Mouse (Mus musculus) heart, embryonic 11.5 days (tissue): ENCODE measurements around the gene Heatr5b. TPM values are rescaled to one million over a fixed set of nuclear protein-coding genes. Genes with fewer than 3 reads are reported as not detected.
A peak's percentile ranks its signal among the peaks of the same experiment; 100 is the strongest.
"Not testable (repeated sequence)": the region's sequence is repeated elsewhere in the genome, so short reads cannot be mapped to it uniquely, and the experiment has no call there.

Experiments used
- ATAC-seq: fragments of 200-750 bp; cut with Nextera tagmentation; replicated peaks from 2 replicates; pipeline ENCODE4 v1.8.0; 2017; ENCODE audit warnings: moderate library complexity; ENCODE audit not compliant: insufficient number of reproducible peaks, low FRiP score, low TSS enrichment
- H3K27ac ChIP-seq: fragments of 300-500 bp; sonication (generic); 2 replicates; pipeline ENCODE4 v1.5.1; 2014; ENCODE audit warnings: mild to moderate bottlenecking, low read depth, low read length
- H3K27me3 ChIP-seq: fragments of 300-500 bp; sonication (generic); 2 replicates; pipeline ENCODE4 v1.6.1; 2014; ENCODE audit warnings: mild to moderate bottlenecking, low read length, mixed read lengths; ENCODE audit not compliant: control insufficient read depth, insufficient read depth
- H3K36me3 ChIP-seq: fragments of 300-500 bp; sonication (generic); 2 replicates; pipeline ENCODE4 v1.6.1; 2014; ENCODE audit warnings: mild to moderate bottlenecking, low read length, moderate library complexity, mixed read lengths; ENCODE audit not compliant: control insufficient read depth, insufficient read depth
- H3K4me1 ChIP-seq: fragments of 300-500 bp; sonication (generic); 2 replicates; pipeline ENCODE4 v1.6.1; 2014; ENCODE audit warnings: low read length; ENCODE audit not compliant: control insufficient read depth, insufficient read depth
- H3K4me2 ChIP-seq: fragments of 300-500 bp; sonication (generic); 2 replicates; pipeline ENCODE4 v1.6.1; 2014; ENCODE audit warnings: mild to moderate bottlenecking, moderate library complexity
- H3K4me3 ChIP-seq: fragments of 300-500 bp; sonication (generic); 2 replicates; pipeline ENCODE4 v1.5.1; 2014; ENCODE audit warnings: low read depth, low read length
- H3K9ac ChIP-seq: fragments of 300-500 bp; sonication (generic); 2 replicates; pipeline ENCODE4 v1.6.1; 2014; ENCODE audit warnings: mild to moderate bottlenecking, low read depth, low read length, moderate library complexity
- H3K9me3 ChIP-seq: fragments of 300-500 bp; sonication (generic); replicated peaks from 2 replicates; pipeline ENCODE4 v1.6.1; 2016; ENCODE audit warnings: low read length; ENCODE audit not compliant: control insufficient read depth
- WGBS: fragments of 180-500 bp; shearing (Covaris S2); extraction: QIAGEN DNeasy Blood & Tissue Kit; methylation state at CpG from one replicate; pipeline ENCODE4 v1.1.7; 2014; ENCODE audit not compliant: insufficient replicate concordance; 5-methylcytosine and 5-hydroxymethylcytosine counted together
- polyA plus RNA-seq: library from polyadenylated mRNA; unstranded; fragments of >200 nt; fragmentation: Nextera tagmentation; extraction: Ambion mirVana; gene quantifications from 2 replicates; pipeline ENCODE4 v1.2.1, GENCODE M21; 2014

Gene Heatr5b
- polyA plus RNA-seq, 1 experiment from 2014 or later = 16.9 TPM

DNA sequence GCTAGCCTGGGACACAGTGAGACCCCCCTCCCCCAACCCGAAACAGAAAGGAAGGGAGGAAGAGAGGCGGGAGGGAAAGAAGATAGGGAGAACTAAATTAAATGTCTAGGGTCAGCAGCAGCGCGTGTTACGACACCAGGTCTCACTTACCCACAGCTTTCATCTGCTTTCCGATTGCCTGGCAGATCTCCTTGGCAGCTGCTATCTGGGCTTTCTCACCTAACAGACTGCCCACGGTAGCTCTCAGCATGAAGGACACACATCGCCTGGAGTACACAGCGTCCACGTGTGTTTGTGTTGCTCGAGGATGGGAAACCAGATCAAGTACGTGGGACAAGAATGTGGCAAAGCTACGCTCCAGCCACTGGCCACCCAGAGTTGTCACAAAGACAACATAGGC lies 10.8 kb downstream of the Heatr5b start:
- H3K9ac ChIP-seq = no peak overlapping the region
- WGBS = 55% methylated on average over 13 of the region's 13 CpGs
- H3K27me3 ChIP-seq = no peaks in the 10 kb centered on the region
- no peak overlapping the region for H3K27ac ChIP-seq
- no peak for ATAC-seq
- H3K36me3 ChIP-seq = peaks cover 18% of the 10 kb centered on the region
- no peaks in the 10 kb centered on the region for H3K9me3 ChIP-seq
- no peak overlapping the region for H3K4me3 ChIP-seq
- no peaks in the 10 kb centered on the region for H3K4me1 ChIP-seq
- no peak overlapping the region for H3K4me2 ChIP-seq

DNA sequence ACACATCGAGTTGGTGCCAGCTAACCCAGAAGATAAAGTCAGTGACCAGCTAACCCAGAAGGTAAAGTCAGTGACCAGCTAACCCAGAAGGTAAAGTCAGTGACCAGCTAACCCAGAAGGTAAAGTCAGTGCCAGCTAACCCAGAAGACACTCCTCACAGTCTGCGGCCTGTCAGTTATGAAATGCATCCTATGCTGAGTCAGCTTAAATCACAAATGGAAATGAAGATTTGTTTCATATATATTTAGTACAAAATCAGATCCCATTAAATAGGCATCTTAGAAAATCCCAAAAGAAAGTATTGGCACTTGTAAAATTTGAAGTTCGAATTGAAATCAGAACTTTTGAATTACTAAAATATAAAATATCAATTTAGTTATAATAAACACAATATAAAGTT lies 25.6 kb downstream of the Heatr5b start:
- 93% methylated on average over 3 of the region's 3 CpGs for WGBS
- H3K36me3 ChIP-seq = peaks cover 10% of the 10 kb centered on the region
- no peak overlapping the region for H3K27ac ChIP-seq

DNA sequence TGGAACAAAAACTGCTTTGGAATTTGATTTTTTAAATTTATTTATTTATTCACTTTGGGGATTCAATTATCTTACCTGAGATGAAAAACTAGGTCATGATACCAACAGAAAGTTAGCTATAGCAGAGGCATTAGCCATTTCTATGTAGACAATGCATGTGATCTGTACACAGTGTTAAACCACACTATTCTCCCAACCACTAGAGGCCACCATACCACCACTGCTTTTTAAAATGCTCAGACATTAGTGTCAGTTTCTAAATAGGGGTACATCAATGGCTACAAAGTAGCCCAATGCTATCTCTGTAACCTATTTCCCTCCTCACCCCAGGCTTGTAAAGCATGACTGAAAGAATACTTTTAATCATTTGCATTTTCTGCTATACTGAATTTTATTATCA lies 26.1 kb downstream of the Heatr5b start:
- Histone ChIP-seq H3K36me3 (peaks cover 11% of the 10 kb centered on the region), H3K4me1 (no peaks in the 10 kb centered on the region), H3K4me2 (no peak overlapping the region), H3K9ac (no peak overlapping the region), H3K27ac (no peak overlapping the region), H3K4me3 (no peak overlapping the region), H3K9me3 (no peaks in the 10 kb centered on the region), H3K27me3 (no peaks in the 10 kb centered on the region)
- no peak for ATAC-seq

More for the DNA sequence above, 25.6 kb downstream of the Heatr5b start:
- ATAC-seq = no peak
- Histone ChIP-seq H3K4me3 (no peak overlapping the region), H3K9ac (no peak overlapping the region), H3K9me3 (no peaks in the 10 kb centered on the region), H3K4me2 (no peak overlapping the region), H3K27me3 (no peaks in the 10 kb centered on the region), H3K4me1 (no peaks in the 10 kb centered on the region)

DNA sequence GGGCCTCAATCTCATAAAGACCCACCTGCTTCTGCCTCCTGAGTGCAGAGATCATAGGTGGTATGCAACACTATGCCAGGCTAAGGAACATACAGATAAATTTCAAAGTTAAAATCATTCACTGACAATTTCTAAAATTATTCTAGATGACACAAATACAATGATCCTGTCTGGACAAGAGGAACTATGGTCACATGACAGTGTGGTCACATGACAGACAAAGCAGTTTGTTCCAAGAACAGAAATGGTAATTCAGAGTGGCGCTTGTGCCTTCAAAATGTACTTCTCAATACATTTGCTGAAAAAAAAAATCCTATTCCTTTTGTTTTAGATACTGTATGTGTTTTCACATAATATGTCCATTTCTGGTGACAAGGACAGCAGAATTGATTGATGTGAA lies 37.9 kb downstream of the Heatr5b start:
- no peaks in the 10 kb centered on the region for H3K27me3 ChIP-seq
- H3K4me2 ChIP-seq = no peak overlapping the region
- H3K4me1 ChIP-seq = 0 out of 2 replicates have a peak, but pooled peaks cover 5% of the 10 kb centered on the region
- peaks cover 5% of the 10 kb centered on the region; the same call in 1 of the 2 replicates for H3K36me3 ChIP-seq
- H3K9me3 ChIP-seq = no peaks in the 10 kb centered on the region
- H3K27ac ChIP-seq = no peak overlapping the region
- ATAC-seq = no peak
- 90% methylated on average over 1 of the region's 1 CpGs for WGBS
- H3K9ac ChIP-seq = no peak overlapping the region
- H3K4me3 ChIP-seq = no peak overlapping the region

DNA sequence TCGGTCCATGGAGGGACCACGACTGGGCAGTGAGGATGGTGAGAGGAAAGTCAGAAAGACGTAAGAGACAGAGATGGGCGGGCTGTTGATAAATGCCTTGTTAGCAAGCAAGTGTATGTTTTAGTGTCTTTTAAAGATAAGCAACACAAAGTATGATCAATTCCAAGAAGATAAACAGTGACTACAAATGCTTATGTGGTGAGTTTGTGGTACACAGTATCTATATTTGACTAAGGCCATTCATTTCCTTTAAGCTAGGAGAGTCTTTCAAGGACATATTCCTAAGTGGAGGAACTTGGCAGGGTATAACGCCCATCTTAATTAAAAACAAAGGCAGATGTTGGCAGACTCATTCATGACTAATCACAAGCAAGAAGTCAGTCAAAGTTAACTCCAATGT lies 40.8 kb downstream of the Heatr5b start:
- no peak for ATAC-seq
- Histone ChIP-seq H3K9ac (no peak overlapping the region), H3K4me1 (peaks cover 18% of the 10 kb centered on the region; the same call in 1 of the 2 replicates), H3K27me3 (no peaks in the 10 kb centered on the region), H3K4me2 (no peak overlapping the region), H3K9me3 (no peaks in the 10 kb centered on the region), H3K4me3 (no peak overlapping the region), H3K36me3 (peaks cover 5% of the 10 kb centered on the region; the same call in 1 of the 2 replicates), H3K27ac (no peak overlapping the region)
- 81% methylated on average over 5 of the region's 5 CpGs for WGBS

DNA sequence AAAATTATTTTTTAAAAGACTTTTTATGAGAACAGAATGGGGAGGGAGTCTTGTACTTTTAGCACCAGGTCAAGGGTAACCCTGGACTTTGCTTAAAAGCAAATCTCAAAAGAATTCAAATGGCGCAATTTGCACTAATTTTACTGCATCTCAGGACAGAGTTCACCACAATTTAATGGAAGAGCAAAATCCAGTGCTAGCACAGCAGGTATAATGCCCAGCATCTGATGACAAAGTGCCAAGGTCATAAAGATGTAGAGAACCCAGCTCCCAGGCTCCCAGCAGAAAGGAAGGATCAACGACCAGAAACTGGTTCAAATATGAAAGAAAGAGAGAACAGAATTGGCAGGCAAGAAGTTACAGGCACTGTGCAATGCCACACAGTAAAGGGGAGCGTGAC lies 43.0 kb downstream of the Heatr5b start:
- Histone ChIP-seq H3K9ac (no peak overlapping the region), H3K4me2 (no peak overlapping the region), H3K27me3 (no peaks in the 10 kb centered on the region), H3K4me3 (no peak overlapping the region), H3K4me1 (peaks cover 18% of the 10 kb centered on the region; the same call in 1 of the 2 replicates), H3K9me3 (no peaks in the 10 kb centered on the region), H3K27ac (peak overlapping the region; percentile 90), H3K36me3 (peaks cover 5% of the 10 kb centered on the region; the same call in 1 of the 2 replicates)
- 0 out of 2 replicates have a peak, but pooled peaks have one; percentile 31 for ATAC-seq
- 71% methylated on average over 3 of the region's 3 CpGs for WGBS

DNA sequence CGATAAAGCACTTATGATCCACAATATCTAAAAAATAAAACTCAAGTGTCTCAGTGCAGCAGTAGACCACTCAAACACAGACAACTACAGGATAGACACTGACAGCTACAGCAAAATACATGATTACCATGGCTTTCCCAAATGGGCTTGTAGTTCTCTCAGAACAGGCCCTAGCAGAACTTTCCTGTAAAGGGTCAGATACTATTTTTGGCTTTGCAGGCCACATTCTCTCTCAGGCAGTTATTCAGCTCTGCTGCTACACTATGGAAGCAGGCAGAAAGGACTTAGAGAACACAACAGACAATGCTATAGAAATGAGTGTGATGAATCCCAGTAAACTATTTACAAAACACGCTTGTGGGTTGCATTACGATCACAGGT lies 43.5 kb downstream of the Heatr5b start:
- H3K27me3 ChIP-seq = no peaks in the 10 kb centered on the region
- 0 out of 2 replicates have a peak, but pooled peaks have one; percentile 10 for ATAC-seq
- WGBS = 66% methylated on average over 3 of the region's 3 CpGs
- H3K9me3 ChIP-seq = no peaks in the 10 kb centered on the region
- H3K9ac ChIP-seq = no peak overlapping the region
- H3K4me2 ChIP-seq = 0 out of 2 replicates have a peak overlapping the region, but pooled peaks have one; percentile 9
- H3K36me3 ChIP-seq = peaks cover 5% of the 10 kb centered on the region; the same call in 1 of the 2 replicates
- H3K27ac ChIP-seq = peak overlapping the region; percentile 90
- no peak overlapping the region for H3K4me3 ChIP-seq
- H3K4me1 ChIP-seq = peaks cover 18% of the 10 kb centered on the region; the same call in 1 of the 2 replicates

DNA sequence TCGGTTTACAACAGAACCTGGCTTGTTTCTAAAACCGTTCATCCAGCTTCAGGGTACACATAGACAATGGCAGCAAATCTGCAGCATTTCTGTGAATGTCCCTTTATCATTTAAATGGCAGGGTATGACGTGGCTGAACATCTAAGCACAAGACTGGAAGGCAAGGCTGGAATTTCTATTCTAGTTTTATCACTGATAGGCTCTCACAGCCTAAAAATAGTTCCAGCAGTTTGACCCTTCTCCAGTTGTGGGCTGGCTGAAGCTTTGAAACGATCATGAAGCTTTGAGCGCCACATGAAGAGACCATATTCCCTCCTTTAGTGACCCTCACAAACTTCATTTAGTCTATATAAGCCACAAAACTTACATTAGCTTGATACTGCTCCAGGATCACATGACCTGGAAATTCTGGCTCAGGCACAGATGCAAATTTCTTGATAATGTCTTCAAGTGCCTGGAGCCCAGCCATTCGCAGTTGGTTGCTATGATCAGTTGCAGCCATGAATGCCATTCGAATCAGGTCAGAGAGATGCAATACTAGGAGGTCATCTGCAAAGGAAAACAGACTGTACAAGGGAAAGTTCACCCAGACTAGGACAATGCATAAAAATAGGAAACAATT lies 44.0 kb downstream of the Heatr5b start:
- Histone ChIP-seq H3K27ac (peak overlapping the region; percentile 90), H3K4me1 (peaks cover 18% of the 10 kb centered on the region; the same call in 1 of the 2 replicates), H3K4me2 (peak overlapping the region; percentile 9; the same call in 1 of the 2 replicates), H3K4me3 (no peak overlapping the region), H3K36me3 (peaks cover 5% of the 10 kb centered on the region; the same call in 1 of the 2 replicates), H3K9me3 (no peaks in the 10 kb centered on the region), H3K9ac (peak overlapping the region; percentile 36; the same call in 1 of the 2 replicates), H3K27me3 (no peaks in the 10 kb centered on the region)
- ATAC-seq = peak; percentile 84
- 37% methylated on average over 7 of the region's 7 CpGs for WGBS

DNA sequence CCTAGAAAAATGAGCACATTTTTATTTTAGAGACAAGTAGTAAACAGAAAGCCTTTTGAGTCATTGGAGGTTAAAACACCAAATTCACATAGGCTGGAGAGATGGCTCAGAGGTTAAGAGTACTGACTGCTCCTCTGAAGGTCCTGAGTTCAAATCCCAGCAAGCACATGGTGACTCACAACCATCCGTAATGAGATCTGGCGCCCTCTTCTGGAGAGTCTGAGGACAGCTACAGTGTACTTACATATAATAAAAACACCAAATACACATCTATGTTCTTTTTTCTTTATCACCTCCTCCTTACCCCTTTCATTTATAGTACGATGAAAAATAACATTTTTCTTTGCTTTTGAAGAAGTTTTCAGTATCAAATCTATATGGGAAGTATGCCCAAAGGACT lies 46.9 kb downstream of the Heatr5b start:
- not testable (repeated sequence) for H3K27me3 ChIP-seq, H3K27ac ChIP-seq, H3K9ac ChIP-seq, H3K4me3 ChIP-seq, H3K4me2 ChIP-seq, H3K9me3 ChIP-seq, H3K36me3 ChIP-seq, ATAC-seq
- H3K4me1 ChIP-seq = peaks cover 18% of the 10 kb centered on the region; the same call in 1 of the 2 replicates
- 71% methylated on average over 3 of the region's 3 CpGs for WGBS
